Mouse (Mus musculus): Measurements from ENCODE around the gene Tpcn1. TPM values are rescaled to one million over a fixed set of nuclear protein-coding genes. Genes with fewer than 3 reads are reported as not detected.
A peak's percentile ranks its signal among the peaks of the same experiment; 100 is the strongest.

Gene Tpcn1
- total RNA-seq, 1 experiment, result 14.2 TPM

GRCm38 (mm10) chr5:120555871-120556270 is 32.6 kb downstream of the Tpcn1 start:
- in situ Hi-C loops (cut with MboI; ENCODE audit: low sequenced_read_pairs in 2 of 2, unreplicated experiment in 2 of 2), result no loop called here
- TF ChIP-seq CHD2 (IDR thresholded peaks at IDR 0.05; ENCODE audit: low read depth, low read length), result no peak
- no peak for TF ChIP-seq ZNF384 (IDR thresholded peaks at IDR 0.05; ENCODE audit: low read depth, low read length)
- TF ChIP-seq HCFC1 (IDR thresholded peaks at IDR 0.05; ENCODE audit: borderline replicate concordance, insufficient read depth, low read length), result no peak
- no peak for TF ChIP-seq MAFK (IDR thresholded peaks at IDR 0.05; ENCODE audit: insufficient read depth, low read depth, low read length)
- no peak for TF ChIP-seq ZC3H11A (IDR thresholded peaks at IDR 0.05; ENCODE audit: borderline replicate concordance, low read depth, low read length)

DNA sequence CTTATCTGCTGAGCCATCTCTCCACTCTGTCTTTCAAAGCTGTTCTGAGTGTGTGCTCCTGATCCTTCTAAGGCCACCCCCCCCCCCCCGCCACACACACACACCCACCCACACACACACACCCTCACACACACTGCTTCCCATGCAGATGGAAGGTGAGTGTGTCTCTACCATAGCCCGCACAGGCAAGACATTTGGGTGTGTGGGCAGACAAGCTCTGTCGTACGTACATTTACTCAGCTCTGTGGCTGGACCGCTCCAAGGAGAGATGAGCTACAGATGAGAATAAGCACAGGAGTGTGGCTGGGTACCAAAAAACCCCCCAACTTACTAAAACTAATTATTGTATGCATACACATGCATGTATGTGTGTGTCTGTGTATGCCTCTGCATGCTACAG is 37.8 kb downstream of the Tpcn1 start:
- Histone ChIP-seq H3K4me1 (ENCODE audit: control insufficient read depth in 2 of 2, insufficient read depth in 2 of 2, low read length in 2 of 2, poor library complexity in 1 of 2) (peaks cover 2 to 9% of the 10 kb centered on the region in 2 experiments; a peak in 1 of 4 replicates), H3K9ac (ENCODE audit: insufficient read depth, low read depth, low read length, poor library complexity, severe bottlenecking) (no peak overlapping the region), H3K27ac (ENCODE audit: insufficient read depth, low read depth, low read length, poor library complexity, severe bottlenecking) (no peak overlapping the region; the same call in 1 of the 2 replicates), H3K9me3 (ENCODE audit: control insufficient read depth, insufficient read depth, low read depth, low read length) (no peaks in the 10 kb centered on the region), H3K36me3 (ENCODE audit: control insufficient read depth, insufficient read depth, low read length, poor library complexity, severe bottlenecking) (peaks cover 2% of the 10 kb centered on the region; the same call in 1 of the 2 replicates), H3K4me3 (ENCODE audit: insufficient read depth in 1 of 2, low read depth in 1 of 2, low read length in 2 of 2, poor library complexity in 1 of 2, severe bottlenecking in 1 of 2) (no peak overlapping the region)
- DNase-seq (ENCODE audit: low read depth, low spot score), result no peak
- TF ChIP-seq HCFC1 (IDR thresholded peaks at IDR 0.05; ENCODE audit: borderline replicate concordance, insufficient read depth, low read length) (no peak), MAFK (IDR thresholded peaks at IDR 0.05; ENCODE audit: insufficient read depth, low read depth, low read length) (no peak), ZC3H11A (IDR thresholded peaks at IDR 0.05; ENCODE audit: borderline replicate concordance, low read depth, low read length) (no peak), ZNF384 (IDR thresholded peaks at IDR 0.05; ENCODE audit: low read depth, low read length) (no peak), CHD2 (IDR thresholded peaks at IDR 0.05; ENCODE audit: low read depth, low read length) (no peak)
- in situ Hi-C loops (cut with MboI; ENCODE audit: low sequenced_read_pairs in 2 of 2, unreplicated experiment in 2 of 2), result no loop called here

More at GRCm38 (mm10) chr5:120555871-120556270, 32.6 kb downstream of the Tpcn1 start:
- no peak for DNase-seq (ENCODE audit: low read depth, low spot score)
- Histone ChIP-seq H3K4me3 (ENCODE audit: insufficient read depth in 1 of 2, low read depth in 1 of 2, low read length in 2 of 2, poor library complexity in 1 of 2, severe bottlenecking in 1 of 2) (peak overlapping the region in 1 of 2 experiments; percentile 1; a peak in 1 of 4 replicates), H3K4me1 (ENCODE audit: control insufficient read depth in 2 of 2, insufficient read depth in 2 of 2, low read length in 2 of 2, poor library complexity in 1 of 2) (peaks cover 0 to 33% of the 10 kb centered on the region in 2 experiments; a peak in 3 of 4 replicates), H3K9ac (ENCODE audit: insufficient read depth, low read depth, low read length, poor library complexity, severe bottlenecking) (no peak overlapping the region; the same call in 1 of the 2 replicates), H3K9me3 (ENCODE audit: control insufficient read depth, insufficient read depth, low read depth, low read length) (no peaks in the 10 kb centered on the region), H3K36me3 (ENCODE audit: control insufficient read depth, insufficient read depth, low read length, poor library complexity, severe bottlenecking) (peaks cover 6% of the 10 kb centered on the region; the same call in 1 of the 2 replicates), H3K27ac (ENCODE audit: insufficient read depth, low read depth, low read length, poor library complexity, severe bottlenecking) (no peak overlapping the region)

DNA sequence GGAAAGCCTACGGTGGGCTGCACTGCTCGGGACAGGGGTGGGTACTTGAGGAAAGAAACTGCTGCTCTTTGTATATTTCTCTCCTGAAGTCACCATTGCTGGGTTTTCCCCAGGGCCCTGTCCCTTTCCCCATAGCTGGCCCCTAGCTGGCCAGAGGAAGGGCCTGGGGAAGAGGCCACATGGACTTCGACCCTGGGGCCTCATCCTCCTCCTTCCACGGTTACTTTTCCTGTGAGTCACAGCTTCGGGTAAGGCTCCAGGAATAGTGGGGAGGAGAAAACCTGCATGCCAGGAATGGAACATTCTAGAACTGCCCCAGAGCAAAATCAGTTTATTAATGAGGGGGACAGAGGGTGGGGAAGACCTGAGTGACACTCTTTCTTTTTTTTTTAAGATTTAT is 38.3 kb downstream of the Tpcn1 start:
- H3K36me3 ChIP-seq (ENCODE audit: control insufficient read depth, insufficient read depth, low read length, poor library complexity, severe bottlenecking), result no peaks in the 10 kb centered on the region; the same call in 1 of the 2 replicates
- H3K27ac ChIP-seq (ENCODE audit: insufficient read depth, low read depth, low read length, poor library complexity, severe bottlenecking), result no peak overlapping the region
- H3K9me3 ChIP-seq (ENCODE audit: control insufficient read depth, insufficient read depth, low read depth, low read length), result no peaks in the 10 kb centered on the region
- in situ Hi-C loops (cut with MboI; ENCODE audit: low sequenced_read_pairs in 2 of 2, unreplicated experiment in 2 of 2), result no loop called here
- no peak for TF ChIP-seq CHD2 (IDR thresholded peaks at IDR 0.05; ENCODE audit: low read depth, low read length)
- TF ChIP-seq MAFK (IDR thresholded peaks at IDR 0.05; ENCODE audit: insufficient read depth, low read depth, low read length), result no peak
- TF ChIP-seq HCFC1 (IDR thresholded peaks at IDR 0.05; ENCODE audit: borderline replicate concordance, insufficient read depth, low read length), result no peak
- TF ChIP-seq ZNF384 (IDR thresholded peaks at IDR 0.05; ENCODE audit: low read depth, low read length), result no peak
- TF ChIP-seq ZC3H11A (IDR thresholded peaks at IDR 0.05; ENCODE audit: borderline replicate concordance, low read depth, low read length), result no peak
- peaks cover 2 to 7% of the 10 kb centered on the region in 2 experiments; a peak in 1 of 4 replicates for H3K4me1 ChIP-seq (ENCODE audit: control insufficient read depth in 2 of 2, insufficient read depth in 2 of 2, low read length in 2 of 2, poor library complexity in 1 of 2)
- H3K9ac ChIP-seq (ENCODE audit: insufficient read depth, low read depth, low read length, poor library complexity, severe bottlenecking), result no peak overlapping the region
- no peak overlapping the region; a peak in 1 of 4 replicates for H3K4me3 ChIP-seq (ENCODE audit: insufficient read depth in 1 of 2, low read depth in 1 of 2, low read length in 2 of 2, poor library complexity in 1 of 2, severe bottlenecking in 1 of 2)
- no peak for DNase-seq (ENCODE audit: low read depth, low spot score)

- Histone ChIP-seq H3K9ac (ENCODE audit: insufficient read depth, low read depth, low read length, poor library complexity, severe bottlenecking) (no peak overlapping the region), H3K27ac (ENCODE audit: insufficient read depth, low read depth, low read length, poor library complexity, severe bottlenecking) (no peak overlapping the region), H3K4me1 (ENCODE audit: control insufficient read depth in 2 of 2, insufficient read depth in 2 of 2, low read length in 2 of 2, poor library complexity in 1 of 2) (peaks cover 2 to 5% of the 10 kb centered on the region in 2 experiments; a peak in 1 of 4 replicates), H3K9me3 (ENCODE audit: control insufficient read depth, insufficient read depth, low read depth, low read length) (no peaks in the 10 kb centered on the region), H3K36me3 (ENCODE audit: control insufficient read depth, insufficient read depth, low read length, poor library complexity, severe bottlenecking) (no peaks in the 10 kb centered on the region; the same call in 1 of the 2 replicates), H3K4me3 (ENCODE audit: insufficient read depth in 1 of 2, low read depth in 1 of 2, low read length in 2 of 2, poor library complexity in 1 of 2, severe bottlenecking in 1 of 2) (no peak overlapping the region)
- TF ChIP-seq MAFK (IDR thresholded peaks at IDR 0.05; ENCODE audit: insufficient read depth, low read depth, low read length) (no peak), ZC3H11A (IDR thresholded peaks at IDR 0.05; ENCODE audit: borderline replicate concordance, low read depth, low read length) (no peak), HCFC1 (IDR thresholded peaks at IDR 0.05; ENCODE audit: borderline replicate concordance, insufficient read depth, low read length) (no peak), CHD2 (IDR thresholded peaks at IDR 0.05; ENCODE audit: low read depth, low read length) (no peak), ZNF384 (IDR thresholded peaks at IDR 0.05; ENCODE audit: low read depth, low read length) (no peak)
- in situ Hi-C loops (cut with MboI; ENCODE audit: low sequenced_read_pairs in 2 of 2, unreplicated experiment in 2 of 2), result no loop called here
- DNase-seq (ENCODE audit: low read depth, low spot score), result no peak
Observed at GRCm38 (mm10) chr5:120548236-120548850, 40.1 kb downstream of the Tpcn1 start.
